Mouse (Mus musculus): ENCODE measurements around the gene Lce1j.
"Not testable (repeated sequence)": the region's sequence is repeated elsewhere in the genome, so short reads cannot be mapped to it uniquely, and the experiment has no call there.

DNA sequence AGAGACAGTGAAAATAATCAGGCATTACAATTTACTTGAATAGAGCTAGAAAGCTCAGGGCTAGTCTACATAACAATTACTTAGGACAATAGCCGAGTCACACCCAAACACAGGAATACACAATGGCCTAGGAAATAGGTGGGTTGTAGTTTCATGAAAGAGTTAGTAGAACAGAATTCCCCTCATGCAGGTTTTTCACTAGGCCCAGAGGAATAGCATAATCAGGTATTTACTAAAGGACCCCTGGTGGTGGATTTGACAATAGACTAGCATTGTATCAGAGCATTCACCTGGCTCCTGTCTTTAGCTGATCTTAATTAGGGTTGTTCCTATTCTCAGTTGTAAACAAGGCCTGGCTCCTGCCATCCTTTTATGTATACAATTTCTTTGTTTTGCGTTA lies 25.7 kb upstream of the Lce1j start:
- not testable (repeated sequence) for TF ChIP-seq CTCF, POLR2A (IDR thresholded peaks at IDR 0.05; ENCODE audit: insufficient read depth, low read depth, low read length)

All from olfactory bulb, adult 2 months (tissue).